Mouse (Mus musculus) hindbrain, embryonic 12.5 days (tissue): Measurements from ENCODE around the gene Ncs1. TPM values are rescaled to one million over a fixed set of nuclear protein-coding genes. Genes with fewer than 3 reads are reported as not detected.

ENCODE experiments used
- ATAC-seq: fragments of 200-750 bp; cut with Nextera tagmentation; 2 replicates; pipeline ENCODE4 v1.8.0; 2017; ENCODE audit warnings: moderate TSS enrichment; ENCODE audit not compliant: low FRiP score
- H3K27ac ChIP-seq: fragments of 300-500 bp; sonication (generic); 2 replicates; pipeline ENCODE4 v1.5.1; 2016; ENCODE audit warnings: mild to moderate bottlenecking
- H3K27me3 ChIP-seq: fragments of 300-500 bp; sonication (generic); 2 replicates; pipeline ENCODE4 v1.6.1; 2016; ENCODE audit warnings: mild to moderate bottlenecking
- H3K36me3 ChIP-seq: fragments of 300-500 bp; sonication (generic); 2 replicates; pipeline ENCODE4 v1.6.1; 2016; ENCODE audit warnings: mild to moderate bottlenecking
- H3K4me1 ChIP-seq: fragments of 300-500 bp; sonication (generic); 2 replicates; pipeline ENCODE4 v1.6.1; 2016
- H3K4me2 ChIP-seq: fragments of 300-500 bp; sonication (generic); replicated peaks from 2 replicates; pipeline ENCODE4 v1.6.1; 2016; ENCODE audit warnings: mild to moderate bottlenecking
- H3K4me3 ChIP-seq: fragments of 300-500 bp; sonication (generic); 2 replicates; pipeline ENCODE4 v1.5.1; 2016; ENCODE audit warnings: mild to moderate bottlenecking
- H3K9ac ChIP-seq: fragments of 300-500 bp; sonication (generic); 2 replicates; pipeline ENCODE4 v1.6.1; 2016; ENCODE audit warnings: mild to moderate bottlenecking, moderate library complexity
- H3K9me3 ChIP-seq: fragments of 300-500 bp; sonication (generic); replicated peaks from 2 replicates; pipeline ENCODE4 v1.6.1; 2016; ENCODE audit warnings: mild to moderate bottlenecking
- WGBS: fragments of 180-500 bp; shearing (Covaris S2); methylation state at CpG from one replicate; pipeline ENCODE4 v1.1.7; 2016; 5-methylcytosine and 5-hydroxymethylcytosine counted together
- polyA plus RNA-seq: library from polyadenylated mRNA; unstranded; fragments of >200 nt; fragmentation: Nextera tagmentation; extraction: Ambion mirVana; gene quantifications from 2 replicates; pipeline ENCODE4 v1.2.1, GENCODE M21; 2016

The Ncs1 gene
- polyA plus RNA-seq, 1 experiment from 2014 or later = 107 TPM

DNA sequence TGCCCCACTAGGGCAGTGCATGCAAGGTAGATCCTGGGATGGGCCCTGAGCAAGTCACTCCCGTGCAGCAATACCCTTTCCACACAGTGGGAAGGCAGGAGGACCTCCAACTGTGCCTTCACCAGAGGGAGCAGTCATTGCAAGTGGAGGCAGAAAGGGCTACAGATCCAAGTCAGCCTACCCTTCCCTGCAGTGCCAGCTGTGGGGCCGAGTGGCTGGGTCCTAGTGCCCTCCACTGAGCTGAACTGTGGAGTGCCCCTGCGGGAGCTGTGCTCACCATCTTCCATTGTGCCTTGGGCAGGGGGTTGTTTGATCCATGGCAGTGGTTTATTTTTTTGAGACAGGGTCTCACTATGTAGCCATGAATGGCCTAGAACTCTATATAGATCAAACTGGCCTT is 34.4 kb upstream of the Ncs1 start:
- H3K36me3 ChIP-seq = peaks cover 67% of the 10 kb centered on the region
- 41% methylated on average over 3 of the region's 3 CpGs for WGBS
- ATAC-seq = no peak

DNA sequence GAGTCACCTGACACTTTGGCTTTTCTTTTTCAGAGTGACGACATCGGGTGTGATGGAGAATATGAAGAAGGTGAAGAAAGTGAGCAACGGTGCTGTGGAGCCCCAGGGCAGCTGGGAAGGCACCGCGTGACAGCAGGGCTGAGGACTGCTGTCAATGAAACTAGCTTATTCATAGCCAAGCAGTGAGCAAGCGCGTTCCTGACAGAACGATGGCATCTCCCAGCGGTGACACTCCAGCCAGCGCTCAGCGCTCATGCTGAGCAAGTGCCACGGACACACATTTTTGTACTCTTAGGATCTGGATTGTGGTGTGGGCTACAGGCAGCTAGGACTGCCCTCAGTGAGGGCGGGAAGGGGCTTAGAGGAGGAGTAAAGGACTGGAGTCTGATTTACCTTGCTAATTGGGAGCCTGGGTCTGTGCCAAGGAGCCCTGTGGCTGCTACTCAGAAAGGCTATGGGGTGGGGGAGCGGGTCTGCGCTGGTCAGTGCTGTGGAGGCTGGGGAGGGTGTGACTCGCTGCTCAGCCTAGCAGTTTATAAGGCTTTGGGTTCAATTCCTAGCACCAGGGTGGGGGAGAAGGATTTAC is 31.3 kb upstream of the Ncs1 start:
- no peak overlapping the region for H3K4me2 ChIP-seq
- no peak overlapping the region for H3K4me3 ChIP-seq
- peaks cover 7% of the 10 kb centered on the region; the same call in 1 of the 2 replicates for H3K4me1 ChIP-seq
- 82% methylated on average over 16 of the region's 16 CpGs for WGBS
- no peaks in the 10 kb centered on the region for H3K27me3 ChIP-seq
- 0 out of 2 replicates have a peak overlapping the region, but pooled peaks have one; percentile 7 for H3K27ac ChIP-seq
- H3K9me3 ChIP-seq = no peaks in the 10 kb centered on the region
- H3K36me3 ChIP-seq = peaks cover 55% of the 10 kb centered on the region
- no peak for ATAC-seq
- H3K9ac ChIP-seq = no peak overlapping the region

More for the DNA sequence above, 34.4 kb upstream of the Ncs1 start:
- Histone ChIP-seq H3K9me3 (no peaks in the 10 kb centered on the region), H3K4me3 (no peak overlapping the region), H3K27ac (no peak overlapping the region), H3K4me2 (no peak overlapping the region), H3K9ac (no peak overlapping the region), H3K27me3 (no peaks in the 10 kb centered on the region), H3K4me1 (peaks cover 25% of the 10 kb centered on the region)

DNA sequence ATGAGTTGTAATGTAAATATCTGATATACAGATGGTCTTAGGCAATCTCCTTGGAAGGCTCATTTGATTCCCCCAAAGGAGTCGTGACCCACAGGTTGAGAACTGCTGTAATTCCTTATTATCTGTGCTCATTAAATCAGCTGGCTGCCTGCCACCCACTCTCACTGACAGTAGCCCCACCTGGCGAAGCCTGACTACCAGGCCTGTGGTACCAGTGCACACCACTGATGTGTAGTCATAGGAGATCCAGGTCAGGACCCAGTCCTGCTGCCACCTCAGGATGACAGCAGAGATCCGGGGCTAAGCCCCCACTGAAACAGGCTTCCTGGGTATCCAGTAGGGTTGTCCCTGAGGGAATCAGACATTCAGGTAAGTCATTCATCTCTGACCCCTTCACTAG is 27.0 kb upstream of the Ncs1 start:
- no peak overlapping the region for H3K27ac ChIP-seq
- H3K4me3 ChIP-seq = no peak overlapping the region
- H3K9ac ChIP-seq = no peak overlapping the region
- H3K4me2 ChIP-seq = no peak overlapping the region
- peaks cover 29% of the 10 kb centered on the region for H3K36me3 ChIP-seq
- 85% methylated on average over 3 of the region's 3 CpGs for WGBS
- no peak for ATAC-seq
- H3K27me3 ChIP-seq = no peaks in the 10 kb centered on the region
- peaks cover 3% of the 10 kb centered on the region; the same call in 1 of the 2 replicates for H3K4me1 ChIP-seq
- no peaks in the 10 kb centered on the region for H3K9me3 ChIP-seq

DNA sequence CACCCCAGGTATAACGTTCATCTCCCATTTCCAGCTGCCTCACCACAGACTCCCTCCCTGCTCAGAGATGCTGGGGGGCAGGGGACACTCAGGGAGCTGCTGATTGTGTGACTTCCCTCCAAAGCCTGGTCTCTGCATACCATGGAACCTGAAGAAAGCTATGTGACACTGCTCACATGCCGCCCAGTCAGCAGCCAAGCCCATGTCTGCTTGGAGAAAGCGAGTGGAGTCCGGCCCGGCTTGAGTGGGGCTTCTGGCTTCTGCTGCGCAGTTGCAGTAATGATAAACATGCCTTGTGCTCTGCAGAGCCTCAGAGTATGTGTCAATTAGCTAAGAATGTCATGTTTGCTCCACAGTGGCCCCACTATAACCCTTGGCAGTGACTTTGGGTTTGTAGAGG is 26.2 kb upstream of the Ncs1 start:
- no peaks in the 10 kb centered on the region for H3K9me3 ChIP-seq
- H3K27ac ChIP-seq = no peak overlapping the region
- no peaks in the 10 kb centered on the region for H3K27me3 ChIP-seq
- no peak overlapping the region for H3K4me2 ChIP-seq
- H3K4me3 ChIP-seq = no peak overlapping the region
- peaks cover 20% of the 10 kb centered on the region for H3K36me3 ChIP-seq
- WGBS = 83% methylated on average over 6 of the region's 6 CpGs
- no peak overlapping the region for H3K9ac ChIP-seq
- peaks cover 1% of the 10 kb centered on the region; the same call in 1 of the 2 replicates for H3K4me1 ChIP-seq
- ATAC-seq = no peak

DNA sequence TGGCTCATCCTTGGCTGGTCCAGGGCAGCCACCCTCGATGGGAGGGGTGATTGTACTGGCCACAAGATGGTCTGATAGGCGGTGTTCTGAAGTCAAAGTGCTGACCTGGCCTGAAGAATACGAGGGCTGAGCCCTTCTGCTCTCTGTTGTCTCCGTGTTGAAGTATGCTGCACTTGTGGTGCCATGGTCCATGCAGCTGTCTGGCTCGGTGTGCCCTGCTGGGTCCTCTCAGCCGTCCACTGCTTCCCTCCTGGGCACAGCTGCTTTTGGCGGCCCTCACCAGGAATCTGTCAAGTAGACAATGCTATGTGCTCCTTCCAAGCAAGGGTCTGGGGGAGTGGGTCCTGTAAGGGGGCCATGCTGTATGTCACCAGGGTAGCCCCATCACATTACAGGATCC is 24.8 kb upstream of the Ncs1 start:
- Histone ChIP-seq H3K9ac (no peak overlapping the region), H3K36me3 (peaks cover 7% of the 10 kb centered on the region; the same call in 1 of the 2 replicates), H3K4me3 (no peak overlapping the region), H3K9me3 (no peaks in the 10 kb centered on the region), H3K27me3 (no peaks in the 10 kb centered on the region), H3K27ac (no peak overlapping the region), H3K4me2 (no peak overlapping the region), H3K4me1 (no peaks in the 10 kb centered on the region)
- 63% methylated on average over 7 of the region's 7 CpGs for WGBS
- no peak for ATAC-seq

DNA sequence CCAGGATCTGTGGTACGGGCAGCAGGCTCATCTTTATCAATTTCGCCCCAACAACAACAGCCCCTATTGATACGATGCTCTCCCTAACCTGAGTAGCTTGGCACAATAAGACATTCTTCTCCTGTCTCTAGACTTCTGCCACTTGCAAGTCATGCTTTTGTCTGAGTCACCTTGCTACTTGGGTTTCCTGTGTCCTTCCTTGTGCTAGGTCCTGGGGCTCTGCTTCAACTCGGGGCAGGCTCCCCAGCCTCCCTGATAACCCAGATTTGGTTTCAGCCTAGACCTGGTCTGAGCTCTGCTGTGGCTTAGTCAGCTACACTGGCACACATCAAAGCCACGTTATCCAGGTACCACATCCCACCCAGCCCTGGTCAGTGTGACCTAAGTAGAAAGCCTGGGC is 24.0 kb upstream of the Ncs1 start:
- H3K4me3 ChIP-seq = no peak overlapping the region
- H3K4me2 ChIP-seq = no peak overlapping the region
- H3K4me1 ChIP-seq = no peaks in the 10 kb centered on the region
- peaks cover 7% of the 10 kb centered on the region for H3K9me3 ChIP-seq
- ATAC-seq = no peak
- 0 out of 2 replicates have a peak, but pooled peaks cover 4% of the 10 kb centered on the region for H3K36me3 ChIP-seq
- 87% methylated on average over 5 of the region's 5 CpGs for WGBS
- no peak overlapping the region for H3K27ac ChIP-seq
- H3K27me3 ChIP-seq = no peaks in the 10 kb centered on the region
- H3K9ac ChIP-seq = no peak overlapping the region

DNA sequence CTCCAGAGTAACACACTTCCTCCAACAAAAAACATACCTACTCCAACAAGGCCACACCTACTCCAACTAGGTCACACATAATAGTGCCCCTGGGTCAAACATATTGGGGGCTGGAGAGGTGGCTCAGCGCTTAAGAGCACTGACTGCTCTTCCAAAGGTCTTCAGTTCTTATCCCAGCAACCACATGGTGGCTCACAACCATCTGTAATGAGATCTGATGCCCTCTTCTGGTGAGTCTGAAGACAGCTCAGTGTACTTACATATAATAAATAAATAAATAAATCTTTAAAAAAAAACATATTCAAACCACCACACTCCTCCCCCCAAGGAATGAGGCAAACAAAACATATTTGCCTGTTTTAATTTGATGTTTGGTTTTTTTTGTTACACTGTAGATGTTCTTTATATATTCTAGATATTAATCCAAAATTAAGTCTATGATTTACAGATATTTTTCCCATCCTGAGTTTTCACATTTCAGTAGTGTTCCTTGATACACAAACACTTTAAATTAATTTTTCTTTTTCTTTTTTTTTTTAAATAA is 16.8 kb upstream of the Ncs1 start:
- Histone ChIP-seq H3K4me3 (no peak overlapping the region), H3K27ac (no peak overlapping the region)
- WGBS = 52% methylated on average over 1 of the region's 1 CpGs

DNA sequence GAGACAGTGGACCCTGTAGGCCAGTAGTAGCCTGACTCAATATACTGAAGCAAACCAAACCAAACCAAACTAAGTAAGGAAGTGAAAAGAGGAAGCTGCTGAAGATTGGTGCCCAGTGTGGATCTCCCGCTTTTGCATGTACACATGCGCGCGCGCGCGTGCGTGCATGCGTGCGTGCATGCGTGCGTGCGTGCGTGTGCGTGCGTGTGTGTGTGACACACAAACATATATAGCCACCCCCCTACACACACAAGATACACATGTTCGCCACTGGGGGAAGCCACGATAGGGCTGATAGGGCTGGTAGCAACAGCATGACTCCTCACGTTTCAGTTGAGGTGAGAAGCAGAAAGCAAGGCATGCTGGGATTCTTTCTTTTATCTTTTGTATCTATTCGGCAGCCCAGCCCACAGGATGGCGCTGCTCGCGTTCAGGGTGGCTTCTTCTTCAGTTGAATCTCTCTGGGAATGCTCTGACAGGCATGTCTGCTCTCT is 6.4 kb upstream of the Ncs1 start:
- peak overlapping the region; percentile 37 for H3K4me2 ChIP-seq
- no peak overlapping the region for H3K27ac ChIP-seq
- no peak overlapping the region for H3K9ac ChIP-seq
- no peaks in the 10 kb centered on the region for H3K9me3 ChIP-seq
- peak overlapping the region; percentile 17 for H3K4me3 ChIP-seq
- peaks cover 12% of the 10 kb centered on the region for H3K4me1 ChIP-seq
- H3K36me3 ChIP-seq = no peaks in the 10 kb centered on the region
- peaks cover 19% of the 10 kb centered on the region for H3K27me3 ChIP-seq
- WGBS = 41% methylated on average over 23 of the region's 23 CpGs
- ATAC-seq = no peak; the same call in 1 of the 2 replicates

More for the DNA sequence above, 16.8 kb upstream of the Ncs1 start:
- ATAC-seq = no peak
- no peak overlapping the region for H3K9ac ChIP-seq
- peaks cover 8% of the 10 kb centered on the region for H3K9me3 ChIP-seq
- H3K4me2 ChIP-seq = no peak overlapping the region
- no peaks in the 10 kb centered on the region for H3K27me3 ChIP-seq
- no peaks in the 10 kb centered on the region for H3K36me3 ChIP-seq
- H3K4me1 ChIP-seq = no peaks in the 10 kb centered on the region

DNA sequence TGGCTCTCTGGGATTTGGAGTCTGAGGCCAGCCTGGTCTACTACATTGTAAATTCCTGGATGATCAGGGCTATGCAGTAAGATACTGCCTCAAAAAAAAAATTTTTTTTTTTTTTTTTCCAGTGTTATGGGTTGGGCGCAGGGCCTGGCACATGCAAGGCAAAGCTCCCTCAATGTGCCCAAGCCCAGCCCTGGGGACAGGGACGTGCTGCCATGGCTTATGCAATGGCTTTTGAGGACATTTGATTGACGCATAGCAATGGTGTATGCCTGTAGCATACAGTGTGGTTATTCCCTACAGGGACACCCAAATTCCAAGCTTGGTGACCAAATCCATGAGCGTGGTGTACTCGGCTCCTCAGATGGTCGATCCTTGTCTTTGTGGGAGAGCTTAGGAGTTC is 5.8 kb upstream of the Ncs1 start:
- no peak for ATAC-seq

DNA sequence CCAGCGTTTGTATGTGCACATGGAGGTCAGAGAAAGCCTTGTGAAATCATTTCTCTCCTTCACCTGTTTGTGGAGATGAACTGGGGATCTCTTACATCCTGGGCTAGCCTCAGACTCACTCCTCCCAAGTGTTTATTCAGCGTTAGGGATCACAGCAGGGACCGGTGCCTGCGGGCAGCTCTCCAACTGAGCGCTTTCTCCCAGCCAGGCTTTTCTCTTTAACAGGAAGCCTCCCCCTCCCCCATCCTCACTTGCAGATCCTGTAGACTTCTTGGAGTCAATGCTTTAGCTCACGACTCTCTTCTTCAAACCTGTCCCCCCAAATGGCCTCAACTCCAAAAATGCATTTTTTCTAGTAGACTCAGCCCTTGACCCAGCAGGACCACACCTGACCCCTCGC is 4.0 kb upstream of the Ncs1 start:
- Histone ChIP-seq H3K36me3 (no peaks in the 10 kb centered on the region), H3K27me3 (peaks cover 25% of the 10 kb centered on the region), H3K4me2 (no peak overlapping the region), H3K9ac (no peak overlapping the region), H3K4me3 (no peak overlapping the region), H3K27ac (no peak overlapping the region), H3K9me3 (no peaks in the 10 kb centered on the region), H3K4me1 (peaks cover 26% of the 10 kb centered on the region)
- 12% methylated on average over 7 of the region's 7 CpGs for WGBS
- ATAC-seq = no peak

More for the DNA sequence above, 5.8 kb upstream of the Ncs1 start:
- Histone ChIP-seq H3K4me3 (no peak overlapping the region), H3K9me3 (no peaks in the 10 kb centered on the region), H3K9ac (no peak overlapping the region), H3K4me2 (peak overlapping the region; percentile 37; the same call in 1 of the 2 replicates), H3K36me3 (no peaks in the 10 kb centered on the region), H3K27me3 (peaks cover 25% of the 10 kb centered on the region), H3K27ac (no peak overlapping the region), H3K4me1 (peaks cover 18% of the 10 kb centered on the region)
- 79% methylated on average over 6 of the region's 6 CpGs for WGBS

DNA sequence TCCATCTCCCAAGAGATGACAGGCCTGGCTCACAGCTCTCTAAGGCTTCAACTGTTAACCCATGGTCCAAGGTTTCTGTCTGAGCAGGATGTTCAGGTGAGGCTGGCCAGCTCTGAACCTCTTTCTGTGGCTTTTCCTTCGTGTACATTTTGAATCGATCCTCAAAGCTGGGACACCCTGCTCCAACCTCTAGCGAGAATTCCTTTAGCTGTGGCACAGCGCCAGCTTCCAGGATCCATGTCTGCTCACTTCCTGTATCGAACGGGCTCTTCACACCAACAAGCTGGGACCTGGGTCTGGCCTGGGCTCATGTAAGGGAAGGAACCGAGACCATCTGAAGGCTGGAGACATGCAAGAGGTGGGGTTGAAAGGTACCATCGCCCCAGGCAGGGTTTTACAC is 1.4 kb upstream of the Ncs1 start:
- Histone ChIP-seq H3K36me3 (peaks cover 3% of the 10 kb centered on the region; the same call in 1 of the 2 replicates), H3K27me3 (peaks cover 25% of the 10 kb centered on the region), H3K4me2 (no peak overlapping the region), H3K27ac (no peak overlapping the region), H3K4me1 (peaks cover 49% of the 10 kb centered on the region), H3K9me3 (no peaks in the 10 kb centered on the region), H3K9ac (no peak overlapping the region), H3K4me3 (no peak overlapping the region)
- WGBS = 80% methylated on average over 8 of the region's 8 CpGs
- ATAC-seq = no peak

DNA sequence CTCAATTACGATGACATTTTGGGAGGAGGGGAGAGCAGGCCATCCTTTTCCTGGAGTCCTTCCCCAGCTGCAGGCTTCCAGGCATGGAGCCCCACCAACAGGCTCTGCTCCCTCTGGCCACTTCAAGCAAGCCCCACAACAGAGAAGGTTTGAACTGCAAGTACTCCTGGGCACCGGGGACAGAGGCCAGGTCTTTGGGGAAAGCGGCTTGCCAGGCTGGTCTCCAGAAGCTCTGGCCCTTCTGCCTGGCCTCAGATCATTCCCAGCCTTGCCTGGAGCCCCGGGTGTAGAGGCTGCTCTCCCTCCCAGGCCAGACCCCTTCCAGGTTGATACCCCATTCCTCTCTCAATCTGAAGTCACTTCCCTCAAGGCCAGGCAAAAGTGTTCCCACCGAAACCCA is 572 bp upstream of the Ncs1 start:
- H3K4me3 ChIP-seq = peak overlapping the region; percentile 93
- 11% methylated on average over 5 of the region's 5 CpGs for WGBS
- no peaks in the 10 kb centered on the region for H3K9me3 ChIP-seq
- peaks cover 25% of the 10 kb centered on the region for H3K27me3 ChIP-seq
- peaks cover 5% of the 10 kb centered on the region; the same call in 1 of the 2 replicates for H3K36me3 ChIP-seq
- no peak for ATAC-seq
- H3K4me2 ChIP-seq = peak overlapping the region; percentile 77
- H3K4me1 ChIP-seq = peaks cover 46% of the 10 kb centered on the region
- H3K27ac ChIP-seq = peak overlapping the region; percentile 92
- peak overlapping the region; percentile 99 for H3K9ac ChIP-seq
